Mouse (Mus musculus) bone marrow macrophage, adult 2 months (primary cell): ENCODE measurements at regions not wholly inside any gene's neighbourhood (a gene's known extent, or its start where the extent isn't known, plus 50 kb on each side); places are given as distances from the start of the nearest gene placed in this dataset.

Experiments
- CTCF ChIP-seq: IDR thresholded peaks from 2 replicates; pipeline ENCODE4 v1.5.1; 2012; ENCODE audit warnings: low read depth, mild to moderate bottlenecking, low read length, moderate library complexity
- POLR2A ChIP-seq: IDR thresholded peaks from 2 replicates; pipeline ENCODE4 v1.6.1; 2012; ENCODE audit warnings: mild to moderate bottlenecking, low read depth, low read length, borderline replicate concordance

DNA sequence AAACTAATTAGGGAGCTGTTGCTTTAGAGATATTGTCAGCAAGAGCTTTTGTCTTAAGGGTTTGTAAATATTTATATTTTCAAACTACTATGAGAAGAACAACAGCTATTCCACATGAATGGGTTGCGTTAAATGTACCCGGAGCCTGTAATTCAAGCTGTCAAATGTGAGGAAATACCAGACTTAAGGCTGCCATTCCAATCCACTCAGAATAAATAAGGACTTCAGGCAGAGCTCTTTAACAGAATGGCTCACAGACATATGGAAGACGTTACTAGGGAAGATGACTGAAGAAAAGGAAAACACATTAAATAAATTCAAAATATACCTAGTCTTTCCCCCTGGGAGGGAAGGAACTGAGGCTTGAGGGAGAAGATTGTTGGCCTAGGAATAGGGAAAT lies 400.7 kb upstream of the Pappa start:
- no peak for TF ChIP-seq POLR2A
- no peak for TF ChIP-seq CTCF
